Mouse (Mus musculus): ENCODE data around the gene Anapc1.

DNA sequence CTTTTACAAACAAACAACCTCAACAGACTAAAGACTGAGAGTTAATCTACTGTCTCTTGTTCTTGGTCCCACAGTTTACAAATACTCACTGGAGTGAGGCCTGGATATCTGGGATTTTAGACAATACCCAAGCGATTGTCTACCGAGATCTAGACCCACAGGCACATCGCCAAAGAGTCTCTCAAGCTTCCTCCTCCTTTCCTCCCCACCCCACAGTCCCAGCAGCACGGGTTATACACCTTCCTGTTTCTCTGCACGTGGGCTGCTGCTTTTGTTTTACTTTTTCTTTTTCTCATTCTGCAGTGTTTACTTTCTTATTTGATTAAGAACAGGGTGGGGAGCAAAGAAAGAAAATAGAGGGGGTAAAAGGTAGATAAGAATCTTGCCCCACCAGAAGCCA lies 73.8 kb downstream of the Anapc1 start:
- no peak for TF ChIP-seq GATA1 (IDR thresholded peaks at IDR 0.05; ENCODE audit: borderline replicate concordance, low read length)
- no peak for TF ChIP-seq FLI1 (IDR thresholded peaks at IDR 0.05; ENCODE audit: low read length)
